Mouse (Mus musculus) gastrocnemius, adult 2 months (tissue): ENCODE data around the gene Pop5. TPM values are rescaled to one million over a fixed set of nuclear protein-coding genes. Genes with fewer than 3 reads are reported as not detected.
A peak's percentile ranks its signal among the peaks of the same experiment; 100 is the strongest.

Experiments used
- DNase-seq: peaks from one replicate; pipeline ENCODE4 v3.0.0; 2022
- H3K27ac ChIP-seq: fragments of 200-600 bp; 2 replicates; pipeline ENCODE4 v1.8.1; 2022; ENCODE audit warnings: mild to moderate bottlenecking
- H3K4me3 ChIP-seq: fragments of 200-600 bp; 2 replicates; pipeline ENCODE4 v1.8.1; 2022; ENCODE audit warnings: mild to moderate bottlenecking, moderate library complexity
- CTCF ChIP-seq: fragments of 200-600 bp; IDR thresholded peaks from 2 replicates; pipeline ENCODE4 v1.8.1; 2022; ENCODE audit warnings: antibody characterized with exemption, mild to moderate bottlenecking, moderate library complexity
- intact Hi-C: fragments of 180-260 bp; cut with DNase I; formaldehyde crosslinking; loops from one replicate; pipeline ENCODE4 v1.15.1; 2025
- total RNA-seq, 2 experiments: library from RNA; stranded (reverse); gene quantifications; 2 replicates each; pipeline ENCODE4 v1.2.3; 2021

The Pop5 gene
- total RNA-seq, 2 experiments from 2014 or later = 27.8 to 51.7 TPM

DNA sequence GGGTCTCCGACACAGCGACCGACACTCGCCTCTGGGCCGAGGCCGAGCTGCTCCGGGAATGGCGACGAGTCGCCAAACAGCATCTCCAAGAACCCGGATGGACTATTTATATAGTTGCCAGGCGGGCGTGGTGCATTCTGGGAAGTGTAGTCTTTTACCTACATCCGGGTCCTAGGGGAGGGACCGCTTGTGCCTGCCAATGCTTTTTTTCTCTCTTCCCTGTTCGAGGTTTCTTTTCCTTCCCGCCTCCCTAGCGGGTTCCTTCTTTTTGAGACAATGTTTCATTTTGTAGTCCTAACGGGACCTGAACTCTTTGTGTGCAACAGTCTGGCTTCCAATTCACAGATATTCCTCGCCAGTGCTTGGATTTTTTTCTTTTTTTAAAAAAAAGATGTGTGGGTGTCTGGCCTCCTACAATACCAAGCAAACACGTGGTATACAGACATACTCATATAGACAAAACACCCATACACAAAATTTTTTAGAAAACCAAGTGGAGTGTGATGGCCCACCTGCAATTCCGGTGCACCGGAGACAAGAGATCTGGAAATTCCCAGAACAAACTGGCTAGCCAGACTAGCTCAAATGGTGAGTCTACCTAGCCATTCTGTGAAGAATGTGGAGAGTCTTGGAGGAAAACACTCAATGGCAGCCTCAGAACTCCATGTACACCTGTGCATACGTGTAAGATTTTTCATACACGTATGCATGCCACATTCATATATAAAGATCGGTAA is 37.3 kb downstream of the Pop5 start, which contains the start of gene Rnf10:
Rnf10 (minus strand) TSS at position 87 of the 737 bp plus-strand sequence.
- intact Hi-C loops = loop anchor here (2.0 kb wide), 1 partner anchor 36 kb away; no protein-coding TSS in a partner anchor
- H3K27ac ChIP-seq = peak within 1 kb of the TSS; percentile 98
- peak; percentile 95 for DNase-seq
- TF ChIP-seq CTCF = no peak
- H3K4me3 ChIP-seq = peak within 1 kb of the TSS; percentile 92

DNA sequence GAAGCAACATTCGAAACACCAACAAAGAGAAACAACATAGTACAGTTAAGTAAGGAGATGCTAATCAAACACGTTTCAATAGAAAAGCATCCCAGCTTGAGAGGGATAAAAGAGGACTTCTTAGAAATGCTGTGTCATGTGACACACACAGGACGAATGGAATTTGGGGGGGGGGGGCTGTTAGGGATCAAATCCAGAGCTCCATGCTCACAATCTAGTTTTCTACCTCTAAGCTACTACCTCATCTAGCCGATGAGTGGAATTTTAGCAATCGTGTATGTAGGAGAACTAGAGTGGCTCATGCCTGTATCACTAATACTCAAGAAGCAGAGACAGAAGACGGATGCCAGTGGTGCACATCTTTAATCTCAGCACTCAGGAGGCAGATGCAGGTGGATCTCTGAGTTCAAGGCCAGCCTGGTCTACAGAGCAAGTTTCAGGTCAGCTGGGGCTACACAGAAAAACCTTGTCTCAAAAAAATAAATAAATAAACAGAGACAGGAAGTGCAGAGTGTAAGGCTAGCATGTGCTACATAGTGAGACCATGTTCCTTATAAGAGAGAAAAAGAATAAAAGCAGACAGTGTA is 38.0 kb downstream of the Pop5 start:
- Histone ChIP-seq H3K4me3 (peak overlapping the region; percentile 92; the same call in 1 of the 2 replicates), H3K27ac (peak overlapping the region; percentile 98)
- DNase-seq = no peak
- TF ChIP-seq CTCF = no peak
- intact Hi-C loops = loop anchor here (2.0 kb wide), 1 partner anchor 37 kb away; no protein-coding TSS in a partner anchor

- intact Hi-C loops = no loop called here
- DNase-seq = no peak
- TF ChIP-seq CTCF = peak; percentile 40
- Histone ChIP-seq H3K4me3 (no peak overlapping the region), H3K27ac (no peak overlapping the region)
These were observed 38.7 kb downstream of the Pop5 start for GRCm38 (mm10) chr5:115274353-115274752.

DNA sequence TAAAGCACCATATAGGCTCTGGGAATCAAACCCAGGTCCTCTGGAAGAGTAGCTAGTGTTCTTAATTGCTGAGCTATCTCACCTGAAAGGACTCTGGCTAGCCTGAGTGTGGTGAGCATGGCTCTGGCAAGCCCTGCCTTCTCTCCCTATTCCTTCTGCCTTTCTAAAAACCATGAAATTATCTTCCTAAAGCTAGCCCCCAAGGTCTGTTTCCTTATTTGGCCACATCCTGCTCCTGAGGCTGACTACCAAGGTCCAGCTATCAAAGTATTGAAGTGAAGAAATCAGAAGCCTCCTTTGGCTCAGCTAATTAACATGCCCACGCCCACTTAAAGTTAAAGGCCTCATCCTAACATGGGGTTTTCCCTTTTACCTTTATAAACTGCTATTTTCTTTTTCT is 39.1 kb downstream of the Pop5 start:
- intact Hi-C loops = no loop called here
- DNase-seq = no peak
- TF ChIP-seq CTCF = no peak

DNA sequence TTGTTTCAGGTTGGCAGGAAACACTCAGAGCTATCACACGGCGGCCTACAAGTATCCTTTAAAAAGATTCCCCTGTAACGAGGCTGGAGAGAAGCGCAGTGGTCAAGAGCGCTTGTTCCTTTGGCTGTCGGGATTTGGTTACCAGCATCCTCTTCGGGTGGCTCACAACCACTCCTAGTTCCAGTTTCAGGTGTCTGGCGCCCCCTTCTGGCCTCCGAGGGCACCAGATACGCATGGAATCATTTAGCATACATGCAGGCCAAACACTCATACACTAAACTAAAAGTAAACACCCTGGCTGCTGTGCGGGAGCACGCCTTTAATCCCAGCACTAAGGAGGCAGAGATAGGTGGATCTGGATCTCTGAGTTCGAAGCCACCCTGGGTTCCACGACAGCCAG is 40.4 kb downstream of the Pop5 start:
- Histone ChIP-seq H3K4me3 (no peak overlapping the region), H3K27ac (no peak overlapping the region)
- peak; percentile 50 for DNase-seq
- intact Hi-C loops = no loop called here
- peak; percentile 51 for TF ChIP-seq CTCF

More for the DNA sequence above, 39.1 kb downstream of the Pop5 start:
- no peak overlapping the region for H3K4me3 ChIP-seq
- no peak overlapping the region for H3K27ac ChIP-seq

DNA sequence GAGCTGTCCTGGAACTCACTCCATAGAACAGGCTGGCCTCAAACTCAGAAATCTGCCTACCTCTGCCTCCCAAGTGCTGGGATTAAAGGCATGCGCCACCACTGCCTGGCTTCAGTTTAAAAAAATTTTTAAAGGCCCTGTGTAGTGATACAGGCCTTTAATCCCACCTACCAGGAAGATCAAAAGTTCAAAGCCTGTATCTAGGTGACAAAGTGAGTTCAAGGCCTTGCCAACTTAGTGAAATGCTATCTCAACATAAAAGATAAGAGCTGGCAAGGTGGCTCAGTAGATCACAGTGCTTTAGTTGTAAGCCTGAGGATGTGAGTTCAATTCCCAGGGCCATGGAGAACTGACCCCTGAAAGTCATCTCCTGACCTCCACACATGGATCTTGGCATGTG is 42.4 kb downstream of the Pop5 start:
- intact Hi-C loops = no loop called here
- Histone ChIP-seq H3K27ac (no peak overlapping the region), H3K4me3 (no peak overlapping the region)

DNA sequence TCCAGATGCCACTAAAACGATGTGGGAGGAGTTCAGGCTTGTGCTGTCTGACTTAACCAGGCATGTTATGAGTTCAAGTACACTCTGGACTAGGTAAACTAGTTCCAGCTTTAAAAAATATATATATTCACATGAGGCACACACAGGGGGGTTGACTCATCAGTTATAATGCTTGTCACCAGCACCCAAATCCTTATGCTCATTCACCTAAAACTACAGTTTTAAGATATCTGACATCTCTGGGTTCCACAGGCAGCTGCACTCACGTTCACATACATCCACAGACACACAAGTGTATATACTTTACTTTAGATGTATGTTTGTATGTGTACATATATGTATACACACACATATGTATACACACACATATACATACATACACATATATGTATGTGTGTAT is 43.1 kb downstream of the Pop5 start:
- no peak overlapping the region for H3K27ac ChIP-seq
- H3K4me3 ChIP-seq = no peak overlapping the region
- DNase-seq = no peak
- intact Hi-C loops = no loop called here
- TF ChIP-seq CTCF = no peak

More for the DNA sequence above, 42.4 kb downstream of the Pop5 start:
- no peak for TF ChIP-seq CTCF
- DNase-seq = no peak

- peak within 1 kb of the TSS; percentile 94 for H3K27ac ChIP-seq
- peak; percentile 92 for DNase-seq
- TF ChIP-seq CTCF = no peak
- peak within 1 kb of the TSS; percentile 84 for H3K4me3 ChIP-seq
- intact Hi-C loops = loop anchor here (5.0 kb wide), 1 partner anchor 63 kb away; the partner anchor contains the start of genes Gatc and Triap1
These were observed 43.8 kb downstream of the Pop5 start, which contains the start of gene Coq5 for GRCm38 (mm10) chr5:115279226-115280049. Coq5 (plus strand) TSS chr5:115279666.

GRCm38 (mm10) chr5:115280050-115280687 is 44.5 kb downstream of the Pop5 start:
- peak overlapping the region; percentile 84 for H3K4me3 ChIP-seq
- intact Hi-C loops = loop anchor here (5.0 kb wide), 1 partner anchor 62 kb away; the partner anchor contains the start of genes Gatc and Triap1
- no peak for TF ChIP-seq CTCF
- peak overlapping the region; percentile 94 for H3K27ac ChIP-seq
- peak; percentile 51 for DNase-seq

- Histone ChIP-seq H3K4me3 (no peak overlapping the region), H3K27ac (no peak overlapping the region)
- peak; percentile 33 for TF ChIP-seq CTCF
- intact Hi-C loops = loop anchor here (5.0 kb wide), 1 partner anchor 58 kb away; the partner anchor contains the start of genes Gatc and Triap1
- DNase-seq = no peak
These were observed 49.1 kb downstream of the Pop5 start for GRCm38 (mm10) chr5:115284735-115285134.

GRCm38 (mm10) chr5:115294173-115294572 is 58.5 kb downstream of the Pop5 start:
- H3K27ac ChIP-seq = no peak overlapping the region
- peak; percentile 33; the same call in 1 of the 2 replicates for TF ChIP-seq CTCF
- intact Hi-C loops = no loop called here
- H3K4me3 ChIP-seq = no peak overlapping the region
- DNase-seq = no peak

Other genes with a start within 250 kb of the Pop5 start
- 10 to 100 TPM; 20.1 to 20.8 TPM for gene Sppl3, start 224.7 kb upstream of the Pop5 start, total RNA-seq
- not detected for gene Gm10401, start 137.5 kb upstream of the Pop5 start, total RNA-seq
- 10 to 100 TPM; 49.9 to 81.7 TPM for gene Acads, start 116.5 kb upstream of the Pop5 start, total RNA-seq
- gene Unc119b, start 100.9 kb upstream of the Pop5 start, total RNA-seq = 10 to 100 TPM; 11.8 to 15.7 TPM
- gene Mlec, start 77.7 kb upstream of the Pop5 start, total RNA-seq = 100 to 1,000 TPM; 138 to 200 TPM
- 1 to 10 TPM in 1 of 2 experiments, under 1 TPM in 1; 0.79 to 1.5 TPM for gene Cabp1, start 41.5 kb upstream of the Pop5 start, total RNA-seq
- gene Rnf10, start 37.1 kb downstream of the Pop5 start, total RNA-seq = 100 to 1,000 TPM; 269 to 274 TPM
- gene Coq5, start 43.8 kb downstream of the Pop5 start, total RNA-seq = 100 to 1,000 TPM in 1 of 2 experiments, 10 to 100 TPM in 1; 63.8 to 112 TPM
- 100 to 1,000 TPM in 1 of 2 experiments, 10 to 100 TPM in 1; 48.4 to 115 TPM for gene Dynll1, start 65.2 kb downstream of the Pop5 start, total RNA-seq
- gene Srsf9, start 91.3 kb downstream of the Pop5 start, total RNA-seq = 10 to 100 TPM in 1 of 2 experiments, 1 to 10 TPM in 1; 9.3 to 12.1 TPM
- 10 to 100 TPM; 22.2 to 28.0 TPM for gene Gatc, start 105.3 kb downstream of the Pop5 start, total RNA-seq
- 10 to 100 TPM; 19.1 to 20.3 TPM for gene Triap1, start 105.4 kb downstream of the Pop5 start, total RNA-seq
- 10 to 100 TPM; 38.7 to 60.9 TPM for gene Cox6a1, start 113.1 kb downstream of the Pop5 start, total RNA-seq
- under 1 TPM in 1 of 2 experiments, not detected in 1; 0.61 TPM for gene Msi1, start 193.8 kb downstream of the Pop5 start, total RNA-seq
- gene Pla2g1b, start 230.4 kb downstream of the Pop5 start, total RNA-seq = not detected
- gene Sirt4, start 248.9 kb downstream of the Pop5 start, total RNA-seq = 10 to 100 TPM; 10.9 to 17.3 TPM